Mouse (Mus musculus): ENCODE results near the gene Krt77.

Gene Krt77

GRCm38 (mm10) chr15:101869431-101869830 is at the start of gene Krt77:
Gene Krt77, minus strand, starts transcription at chr15:101869705.
- no peak for DNase-seq (ENCODE audit: low read depth, low spot score)

GRCm38 (mm10) chr15:101916072-101916471 is 46.6 kb upstream of the Krt77 start:
- no peak for DNase-seq (ENCODE audit: low read depth, low spot score)

DNA sequence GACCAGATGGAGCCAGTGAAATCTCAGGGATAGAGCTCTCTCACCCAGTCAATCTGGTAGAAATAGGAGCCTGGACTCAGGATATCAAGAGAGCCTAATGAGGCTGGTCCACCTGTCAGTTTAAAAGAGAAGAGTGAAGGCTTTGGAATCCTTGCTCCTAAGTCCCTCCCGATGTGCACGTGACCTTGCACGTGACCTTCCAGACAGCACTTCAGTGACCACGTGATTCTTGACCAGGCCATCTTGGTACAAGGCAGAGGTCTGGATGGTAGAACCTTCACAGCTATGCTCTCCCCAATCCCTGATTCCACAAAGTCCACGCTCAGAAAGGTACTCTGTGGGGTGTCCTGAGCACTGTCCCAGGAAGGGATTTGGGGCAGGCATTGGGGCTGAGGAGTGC is 35.3 kb upstream of the Krt77 start:
- DNase-seq (ENCODE audit: low read depth, low spot score), result no peak

GRCm38 (mm10) chr15:101902171-101903149 is 33.0 kb upstream of the Krt77 start:
- DNase-seq (ENCODE audit: low read depth, low spot score), result no peak

GRCm38 (mm10) chr15:101895216-101895615 is 25.7 kb upstream of the Krt77 start:
- no peak for DNase-seq (ENCODE audit: low read depth, low spot score)

DNA sequence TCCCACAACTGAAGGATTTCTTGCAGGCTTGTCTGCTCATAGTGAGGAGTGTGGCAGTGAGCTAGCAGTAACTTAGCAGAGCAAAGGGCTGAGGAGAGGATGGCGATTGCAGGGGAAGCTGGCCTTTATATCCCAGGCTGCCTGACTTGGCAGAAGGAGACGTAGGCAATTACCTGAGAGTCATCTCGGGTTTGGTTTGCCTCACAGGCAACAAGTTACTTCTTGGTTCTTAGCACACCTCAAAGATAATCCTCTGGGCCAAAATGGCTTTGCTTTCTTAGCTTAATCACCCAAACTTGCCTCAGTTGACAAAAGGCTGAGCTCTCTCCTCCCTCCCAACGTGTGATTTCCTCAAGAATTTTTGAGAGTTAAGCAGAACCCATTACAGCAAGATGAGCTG is 23.3 kb upstream of the Krt77 start, which contains the start of gene Krt76:
Gene Krt76, minus strand, starts transcription at position 101 of the 400 bp plus-strand sequence.
- no peak for DNase-seq (ENCODE audit: low read depth, low spot score)

GRCm38 (mm10) chr15:101879776-101880175 is 10.3 kb upstream of the Krt77 start:
- peak; percentile 64 for DNase-seq (ENCODE audit: low read depth, low spot score)

DNA sequence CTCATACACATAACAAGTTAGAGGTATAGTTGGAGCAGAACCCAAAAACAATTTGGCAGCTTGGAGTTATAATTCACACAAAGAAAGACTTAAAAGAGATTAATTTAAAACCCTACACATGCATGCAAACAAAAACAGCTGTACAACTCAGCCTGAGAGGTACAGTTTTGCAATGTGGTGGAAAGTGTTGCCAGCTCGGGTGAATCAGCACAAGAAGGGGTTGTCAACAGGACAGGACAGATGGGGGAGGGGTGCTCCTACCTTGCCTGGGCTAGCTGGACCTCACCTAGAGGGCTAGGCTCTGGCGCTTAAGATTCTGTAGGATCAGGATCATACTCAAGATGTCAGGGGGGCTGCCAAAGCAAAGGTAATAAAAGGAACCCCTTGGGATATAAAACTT is 8.5 kb upstream of the Krt77 start:
- no peak for DNase-seq (ENCODE audit: low read depth, low spot score)

DNA sequence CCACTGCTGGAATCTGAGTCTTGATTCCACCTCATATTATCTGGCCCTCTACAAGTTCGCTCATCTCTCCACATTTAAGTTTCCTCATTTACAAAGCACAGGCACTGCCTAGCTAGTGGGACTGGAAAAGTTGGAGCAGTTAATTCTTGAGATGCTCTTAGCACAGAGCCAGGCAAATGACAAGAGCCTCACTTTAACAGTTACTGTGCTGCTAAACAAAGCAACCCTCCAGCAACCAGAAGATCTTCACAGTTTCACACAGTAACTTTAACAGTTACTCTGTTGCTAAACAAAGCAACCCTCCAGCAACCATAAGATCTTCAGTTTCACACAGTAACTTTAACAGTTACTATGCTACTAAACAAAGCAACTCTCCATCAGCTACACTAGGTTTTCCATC is 4.9 kb upstream of the Krt77 start:
- DNase-seq (ENCODE audit: low read depth, low spot score), result no peak

- no peak for DNase-seq (ENCODE audit: low read depth, low spot score)
Observed at GRCm38 (mm10) chr15:101873231-101873630, 3.7 kb upstream of the Krt77 start.

GRCm38 (mm10) chr15:101866754-101867153 is 2.8 kb downstream of the Krt77 start:
- DNase-seq (ENCODE audit: low read depth, low spot score), result no peak

GRCm38 (mm10) chr15:101860421-101861130 is 8.9 kb downstream of the Krt77 start:
- DNase-seq (ENCODE audit: low read depth, low spot score), result no peak

- no peak for DNase-seq (ENCODE audit: low read depth, low spot score)
Observed at GRCm38 (mm10) chr15:101859735-101860170, 9.8 kb downstream of the Krt77 start.

GRCm38 (mm10) chr15:101858673-101859425 is 10.7 kb downstream of the Krt77 start:
- DNase-seq (ENCODE audit: low read depth, low spot score), result no peak

DNA sequence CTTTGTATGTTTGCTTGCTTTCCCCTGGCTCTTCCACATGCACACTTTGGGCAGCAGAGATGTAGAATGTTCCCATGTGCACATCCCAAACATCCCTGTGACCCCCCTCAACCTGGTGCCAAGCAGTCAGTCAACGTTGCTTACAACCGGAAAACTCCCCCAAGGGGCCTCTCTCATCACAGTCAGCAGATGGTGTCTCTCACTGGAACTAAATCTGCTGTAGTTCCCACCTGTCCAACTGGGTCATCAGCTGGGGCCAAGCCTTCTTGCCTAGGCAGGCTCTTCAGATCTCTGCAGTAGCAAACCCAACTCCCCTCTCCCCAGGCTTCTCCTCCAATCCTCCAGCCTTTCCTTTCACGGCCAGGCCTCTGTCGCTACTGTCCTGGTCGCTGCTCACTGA is 12.8 kb downstream of the Krt77 start:
- no peak for DNase-seq (ENCODE audit: low read depth, low spot score)

DNA sequence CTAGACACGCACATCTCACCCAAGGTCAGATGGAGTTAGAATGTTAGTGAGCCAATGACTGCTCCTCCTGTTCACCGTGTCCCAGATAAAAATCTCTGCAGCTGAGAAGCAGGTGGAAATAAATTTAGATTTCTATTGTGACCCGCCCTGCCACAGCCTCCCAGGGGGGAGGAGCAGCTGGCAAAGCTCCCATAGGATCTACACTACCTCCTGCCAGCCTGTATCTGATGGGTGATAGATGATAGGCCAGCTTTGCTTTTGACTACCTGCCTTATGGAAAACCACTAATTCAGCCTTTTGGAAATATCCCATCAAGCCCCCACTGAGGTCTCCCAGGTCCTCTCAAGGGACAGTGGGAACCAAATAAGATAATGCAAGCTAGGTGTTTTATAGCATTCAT is 13.8 kb downstream of the Krt77 start:
- DNase-seq (ENCODE audit: low read depth, low spot score), result no peak

GRCm38 (mm10) chr15:101854294-101854693 is 15.2 kb downstream of the Krt77 start:
- no peak for DNase-seq (ENCODE audit: low read depth, low spot score)

GRCm38 (mm10) chr15:101852571-101852970 is 16.9 kb downstream of the Krt77 start:
- no peak for DNase-seq (ENCODE audit: low read depth, low spot score)

GRCm38 (mm10) chr15:101850694-101851093 is 18.8 kb downstream of the Krt77 start, which contains the start of gene Krt1:
Gene Krt1, minus strand, starts transcription at chr15:101850794.
- no peak for DNase-seq (ENCODE audit: low read depth, low spot score)

DNA sequence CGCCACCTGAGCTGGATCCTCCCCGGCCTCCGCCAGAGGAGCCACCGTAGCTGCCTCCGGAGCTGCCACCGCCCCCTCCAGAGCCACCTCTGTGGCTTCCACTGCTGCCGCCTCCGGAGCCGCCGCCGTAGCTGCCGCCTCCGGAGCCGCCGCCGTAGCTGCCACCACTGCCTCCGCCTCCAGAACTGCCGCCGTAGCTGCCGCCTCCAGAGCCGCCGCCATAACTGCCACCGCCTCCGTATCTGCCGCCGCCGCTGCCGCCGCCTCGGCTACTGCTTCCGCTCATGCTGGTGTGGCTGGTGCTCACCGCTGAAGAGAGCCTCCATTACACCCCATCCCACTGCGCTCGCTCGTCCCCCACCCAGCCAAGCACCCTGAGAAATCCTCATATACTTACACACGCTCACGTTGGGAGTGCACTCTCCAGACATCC is 23.5 kb downstream of the Krt77 start:
- peak; percentile 20 for DNase-seq (ENCODE audit: low read depth, low spot score)

DNA sequence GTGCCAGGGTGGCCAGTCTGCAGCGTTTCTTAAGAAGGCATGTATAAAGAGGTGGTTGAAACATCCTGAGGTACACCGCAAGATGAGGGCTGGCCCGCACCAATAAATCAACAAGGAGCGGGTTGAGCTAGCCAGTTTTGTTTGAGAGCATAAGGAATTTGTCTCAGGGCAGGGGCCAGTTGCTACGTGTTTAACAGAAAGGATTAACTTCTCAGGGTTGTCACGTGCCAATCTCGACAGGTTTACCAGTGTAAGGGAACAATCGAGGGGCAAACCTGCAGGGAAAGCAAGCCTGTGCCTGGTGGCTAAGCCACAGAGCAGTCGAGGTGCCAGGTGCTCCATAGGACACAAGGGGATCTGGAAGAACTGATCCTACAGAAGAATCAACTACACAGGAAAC is 26.3 kb downstream of the Krt77 start:
- no peak for DNase-seq (ENCODE audit: low read depth, low spot score)

All from mesoderm, embryonic 11.5 days (tissue).